Mouse (Mus musculus) urinary bladder, postnatal 25 days (tissue): ENCODE results near the gene Smpd3.
A peak's percentile ranks its signal among the peaks of the same experiment; 100 is the strongest.

Source experiments
- DNase-seq: peaks from one replicate; pipeline ENCODE4 v3.0.0; 2022; ENCODE audit warnings: low spot score

Smpd3 gene

DNA sequence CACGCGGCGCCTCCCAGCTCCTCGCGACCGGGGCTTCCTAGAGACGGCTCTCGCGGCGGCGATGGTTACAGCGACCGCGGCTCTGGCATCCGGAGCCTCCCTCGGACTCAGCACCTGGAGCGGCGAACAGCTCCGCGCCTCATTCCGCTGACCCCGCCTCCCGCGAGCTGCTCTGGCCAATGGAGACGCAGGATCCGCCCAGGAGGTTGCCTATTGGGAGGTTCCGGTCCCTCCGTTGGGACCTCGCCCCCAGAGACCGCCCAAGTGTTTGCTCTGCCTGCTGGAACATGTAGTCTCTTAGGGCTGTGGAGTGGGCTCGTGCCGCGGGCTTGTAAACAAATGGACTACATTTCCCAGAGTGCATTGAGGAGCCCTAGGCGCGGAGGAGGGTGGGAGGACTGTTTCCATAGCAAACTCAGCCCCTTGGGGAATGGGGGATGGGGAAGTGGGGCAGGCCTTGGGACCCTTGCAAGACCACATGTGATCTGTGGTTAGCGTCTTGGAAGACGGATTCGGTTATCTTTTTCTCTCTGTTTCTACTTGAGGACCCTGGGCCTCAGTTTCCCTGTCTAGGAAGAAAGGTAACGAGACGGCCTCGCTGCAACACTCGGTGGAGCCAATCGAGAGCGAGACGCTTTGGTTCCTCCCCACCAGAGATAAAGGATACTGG is at the start of gene Smpd3:
Gene Smpd3 (minus strand): TSS at position 137 of the 670 bp plus-strand sequence.
- peak; percentile 95 for DNase-seq

DNA sequence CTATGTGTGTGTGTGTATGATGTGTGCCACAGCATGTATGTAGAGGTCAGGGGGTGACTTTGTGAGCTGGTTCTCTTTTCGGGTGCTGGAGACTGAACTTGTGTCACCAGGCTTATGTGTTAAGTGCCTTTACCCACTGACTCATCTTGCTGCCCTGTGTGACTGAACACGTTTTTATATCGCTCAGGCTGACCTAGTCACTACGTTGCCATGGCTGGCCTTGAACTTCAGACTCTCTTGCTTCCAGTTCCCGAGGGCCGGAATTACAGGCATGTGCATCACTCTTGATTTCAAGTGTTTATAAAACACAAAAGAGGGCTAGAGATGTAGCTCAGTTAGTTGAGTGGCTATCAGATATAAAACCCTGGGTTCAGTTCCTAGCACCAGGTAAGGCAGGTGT is 43.2 kb upstream of the Smpd3 start:
- DNase-seq, result no peak

- no peak for DNase-seq
Measured at GRCm38 (mm10) chr8:106379357-106379756, 41.6 kb upstream of the Smpd3 start.

GRCm38 (mm10) chr8:106378501-106379048 is 40.8 kb upstream of the Smpd3 start:
- peak; percentile 11 for DNase-seq

GRCm38 (mm10) chr8:106376862-106377261 is 39.1 kb upstream of the Smpd3 start:
- DNase-seq, result no peak

DNA sequence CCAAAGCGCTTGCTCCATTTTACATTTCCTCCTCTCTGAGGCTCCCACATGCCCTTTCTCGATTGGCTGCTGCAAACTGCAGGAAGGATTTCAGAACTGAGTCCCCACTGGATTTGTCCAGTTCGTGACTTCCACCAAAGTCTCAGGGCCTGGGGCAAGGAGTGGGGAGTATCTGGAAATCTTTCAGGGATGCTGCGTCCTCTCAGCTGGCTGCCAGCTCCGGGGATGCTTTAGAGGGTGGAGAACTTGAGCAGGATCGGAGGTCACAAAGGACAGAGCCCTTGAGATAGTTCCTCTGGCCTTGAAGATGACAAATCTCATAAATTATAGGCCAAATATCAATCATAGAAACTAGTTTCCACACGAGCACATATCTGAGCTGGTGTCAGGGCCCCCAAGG is 38.2 kb upstream of the Smpd3 start:
- DNase-seq, result no peak

DNA sequence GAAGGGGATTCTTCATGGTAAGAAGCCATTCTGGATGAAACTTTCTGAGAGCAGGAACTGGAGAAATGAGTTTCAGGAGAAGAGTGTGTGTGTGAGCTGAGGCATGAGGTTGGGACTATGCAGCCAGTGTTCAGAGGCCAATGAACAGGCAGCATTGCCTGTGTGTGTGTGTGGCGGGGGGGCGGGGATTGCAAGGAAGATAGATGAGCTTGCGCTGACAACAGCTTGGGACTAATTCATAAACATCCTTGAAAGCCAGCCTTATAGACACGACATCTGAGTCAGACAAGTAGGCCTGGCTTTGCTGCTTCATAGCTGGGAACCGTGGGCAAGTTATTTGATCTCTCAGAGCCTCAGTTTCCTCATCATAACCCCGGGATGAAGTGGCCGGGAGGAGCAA is 31.3 kb upstream of the Smpd3 start:
- DNase-seq, result no peak

DNA sequence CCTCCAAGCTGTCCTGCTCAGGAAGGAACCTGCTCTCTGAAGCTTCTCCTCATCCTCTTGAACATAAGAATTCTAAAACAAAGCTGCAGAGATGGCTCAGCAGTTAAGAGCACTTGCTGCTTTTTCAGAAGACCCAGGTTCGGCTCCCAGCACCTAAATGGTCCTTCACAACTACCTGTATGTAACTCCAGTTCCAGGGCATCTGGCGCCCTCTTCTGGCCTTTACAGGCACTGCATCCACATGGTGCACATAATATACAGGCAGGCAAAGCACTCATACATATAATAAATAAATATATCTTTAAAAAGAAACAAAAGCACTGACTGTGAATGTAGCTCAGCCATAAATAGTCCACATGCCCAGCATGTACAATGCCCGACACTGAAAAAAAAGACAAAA is 30.7 kb upstream of the Smpd3 start:
- DNase-seq, result no peak

DNA sequence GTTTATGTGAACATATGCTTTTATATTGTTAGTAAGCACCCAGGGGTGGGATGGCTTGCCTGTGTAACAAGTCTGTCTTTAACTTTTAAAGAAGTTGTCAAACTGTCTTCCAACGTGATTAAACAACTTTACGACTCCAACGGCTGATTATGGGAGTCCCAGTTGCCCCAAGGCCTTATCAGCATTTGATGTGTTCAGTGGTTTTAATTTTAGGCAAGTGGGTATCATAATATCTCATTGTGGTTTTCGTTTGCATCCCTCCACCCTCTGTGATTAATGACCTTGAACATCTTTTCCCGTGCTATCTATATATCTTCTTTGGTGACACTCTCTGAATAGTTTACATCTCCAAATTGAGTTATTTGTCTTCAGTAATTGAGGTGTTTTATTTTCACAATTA is 27.0 kb upstream of the Smpd3 start:
- no peak for DNase-seq

GRCm38 (mm10) chr8:106364278-106364677 is 26.5 kb upstream of the Smpd3 start:
- no peak for DNase-seq

DNA sequence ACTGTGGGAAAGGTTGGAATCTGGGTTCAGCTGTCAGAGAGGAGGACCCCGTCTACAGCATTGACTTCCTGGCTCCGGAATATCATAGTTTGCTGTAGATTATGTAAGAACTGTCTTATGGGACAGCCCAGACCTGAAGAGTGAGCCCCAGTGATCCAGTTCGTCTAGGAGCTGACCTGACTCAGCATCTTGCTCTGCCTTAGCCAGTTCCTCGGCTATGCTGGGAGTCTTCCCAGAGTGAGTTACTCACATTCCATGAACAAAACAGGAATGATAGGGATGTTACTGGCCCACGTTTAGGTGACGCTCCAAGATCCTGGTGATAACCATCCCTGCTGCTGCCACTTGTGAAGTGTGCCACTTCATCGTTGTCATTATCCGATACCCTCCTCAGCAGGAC is 25.5 kb upstream of the Smpd3 start:
- DNase-seq, result peak; percentile 11

DNA sequence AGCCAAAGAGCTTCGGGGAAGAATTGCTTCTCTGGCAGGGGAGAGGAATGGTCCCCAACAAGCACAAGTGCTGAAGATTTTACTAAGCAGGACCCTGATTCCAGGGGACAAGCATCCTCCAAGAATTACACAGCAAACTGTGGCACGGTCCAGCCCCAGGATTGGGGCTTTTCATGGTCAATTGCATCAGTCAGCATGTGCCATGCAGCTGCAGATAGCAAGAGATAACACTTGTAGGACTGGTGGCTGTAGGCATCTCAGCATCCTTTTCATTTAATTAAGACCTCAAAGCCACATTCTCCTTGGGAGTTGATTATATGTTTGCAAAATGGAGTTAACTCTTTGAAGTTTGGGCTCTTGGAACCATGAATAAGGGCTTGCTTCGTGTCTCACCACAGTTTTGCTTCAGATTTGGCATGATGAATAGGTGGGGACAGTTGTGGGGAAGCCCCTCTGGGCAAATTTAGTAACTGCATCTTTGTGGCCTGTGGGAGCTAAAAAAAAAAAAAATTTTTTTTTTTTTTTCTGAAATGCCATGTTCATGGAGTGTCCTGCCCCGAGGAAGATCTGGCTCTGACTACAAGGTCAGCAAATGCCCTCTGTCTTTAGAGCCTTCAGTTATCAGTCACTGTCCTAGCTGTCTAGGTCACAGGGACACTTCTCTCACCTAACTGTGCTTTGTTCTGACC is 22.0 kb upstream of the Smpd3 start:
- DNase-seq, result no peak

DNA sequence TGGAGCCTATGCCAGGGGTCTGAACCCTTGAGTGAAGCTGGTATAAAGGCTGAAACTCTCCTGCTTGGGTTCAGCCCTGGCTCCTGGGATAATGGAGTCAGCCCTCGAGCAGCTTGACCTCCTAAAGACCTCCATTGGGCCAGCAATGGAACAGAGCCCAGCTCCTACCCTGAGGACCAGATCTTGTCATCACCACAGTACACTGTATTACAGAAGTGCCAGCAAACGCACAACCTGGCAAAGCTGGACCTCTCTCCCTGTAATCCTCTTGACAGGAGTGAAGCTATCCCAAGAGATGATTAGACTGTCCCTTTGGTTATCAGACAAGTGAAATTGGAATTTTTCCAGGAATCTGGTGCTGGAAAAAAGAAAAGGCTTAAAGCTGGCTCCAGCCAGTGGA is 13.3 kb upstream of the Smpd3 start:
- no peak for DNase-seq

DNA sequence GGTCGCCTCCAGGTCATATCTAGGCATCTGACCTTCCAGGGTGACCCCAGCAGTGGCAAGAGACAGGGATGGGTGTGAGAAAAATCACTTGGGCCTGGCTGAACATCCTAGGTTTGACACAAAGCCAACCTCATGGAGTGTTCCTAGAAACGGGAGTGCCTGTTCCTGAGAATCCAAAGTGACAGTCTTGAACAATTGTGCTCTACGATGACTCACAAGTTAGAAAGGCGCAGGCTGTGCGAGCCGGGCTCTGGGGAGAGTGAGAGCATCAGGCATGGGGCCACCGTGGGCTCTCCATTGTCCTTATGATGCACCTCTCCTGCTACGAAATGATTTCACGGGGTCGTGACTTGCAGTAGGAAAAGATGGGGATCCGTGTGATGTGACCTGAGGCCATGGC is 11.6 kb upstream of the Smpd3 start:
- no peak for DNase-seq

DNA sequence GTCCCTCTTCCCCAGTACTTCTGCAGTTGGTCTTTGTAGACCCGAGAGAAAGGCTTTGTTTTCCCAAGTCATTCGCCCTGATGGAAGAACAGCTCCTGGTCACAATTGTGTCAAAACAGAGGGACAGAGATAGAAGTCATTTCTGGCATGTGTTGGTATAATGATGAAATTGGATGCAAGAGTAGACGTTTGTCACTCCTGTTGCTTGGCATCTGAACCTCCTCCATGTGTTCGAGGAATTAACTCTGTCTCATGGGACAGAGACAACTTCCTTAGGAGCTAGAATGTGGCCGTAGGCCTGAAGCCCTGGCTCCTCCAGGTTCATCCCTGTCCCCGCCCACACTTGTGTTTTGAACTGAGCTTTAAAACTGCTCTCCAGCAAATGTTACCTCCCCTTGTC is 8.3 kb upstream of the Smpd3 start:
- DNase-seq, result no peak

- DNase-seq, result no peak
Measured at GRCm38 (mm10) chr8:106343471-106343870, 5.7 kb upstream of the Smpd3 start.

DNA sequence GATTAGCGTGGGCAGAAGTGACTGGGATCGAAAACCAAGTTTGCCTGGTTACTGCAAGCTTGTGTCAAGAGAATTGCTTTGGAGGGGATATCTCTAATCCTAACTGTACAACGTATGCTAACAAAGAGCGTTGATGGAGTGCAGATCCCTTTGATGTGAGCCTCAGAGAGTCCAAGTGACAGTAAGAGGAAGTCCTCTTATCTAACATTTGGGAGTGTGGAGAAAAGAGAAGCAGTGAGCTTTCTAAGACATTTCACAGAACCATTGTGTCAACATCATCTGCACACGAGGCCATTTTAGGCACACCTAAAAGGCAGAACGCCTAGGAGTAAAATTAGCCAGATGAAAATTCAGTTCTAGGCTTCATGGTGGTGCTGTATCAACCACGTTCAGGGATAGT is 5.0 kb upstream of the Smpd3 start:
- DNase-seq, result no peak

GRCm38 (mm10) chr8:106338741-106339209 is 987 bp upstream of the Smpd3 start:
- DNase-seq, result no peak

- DNase-seq, result no peak
Measured at GRCm38 (mm10) chr8:106336561-106336960, 1.2 kb downstream of the Smpd3 start.

DNA sequence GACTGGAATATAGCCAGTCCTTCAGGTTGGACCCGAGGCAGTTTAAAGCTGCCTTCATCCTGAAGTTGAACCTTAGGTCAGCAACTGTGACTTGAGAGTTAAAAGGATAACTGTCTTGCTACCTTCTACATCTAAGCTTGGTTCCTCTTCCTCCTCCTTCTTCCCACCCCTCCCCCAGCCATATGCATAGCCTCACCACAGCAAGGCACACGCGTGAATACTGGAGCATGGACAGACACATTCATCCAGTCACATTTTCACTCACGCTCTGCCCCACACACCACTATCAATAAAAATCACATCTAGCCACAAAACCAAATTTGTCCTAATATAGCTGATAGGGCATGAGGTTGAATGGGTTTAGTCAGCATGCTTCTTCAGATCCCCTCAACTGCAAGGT is 1.8 kb downstream of the Smpd3 start:
- no peak for DNase-seq

- peak; percentile 11 for DNase-seq
Measured at GRCm38 (mm10) chr8:106335196-106335595, 2.6 kb downstream of the Smpd3 start.

- DNase-seq, result no peak
Measured at GRCm38 (mm10) chr8:106333346-106333745, 4.4 kb downstream of the Smpd3 start.

DNA sequence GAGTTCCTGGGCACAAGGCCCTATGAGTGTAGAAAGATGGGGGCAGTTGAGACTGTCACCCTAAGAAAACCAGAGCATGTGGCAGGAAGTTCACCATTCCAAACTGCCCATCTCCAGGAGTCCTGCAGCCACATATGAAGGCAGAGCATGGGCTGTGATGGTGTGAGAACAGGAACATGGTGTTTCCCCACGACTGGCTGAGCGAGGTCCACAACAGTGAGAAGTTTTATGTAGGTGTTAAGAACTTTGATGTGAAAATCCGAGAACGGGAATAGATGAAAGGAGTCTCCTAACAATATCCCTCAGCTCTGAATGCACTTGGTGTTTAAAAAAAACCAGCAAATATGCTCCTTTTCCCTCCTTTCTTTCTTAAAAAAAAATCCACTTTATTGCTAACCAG is 5.3 kb downstream of the Smpd3 start:
- no peak for DNase-seq

- no peak for DNase-seq
Measured at GRCm38 (mm10) chr8:106326624-106327023, 11.2 kb downstream of the Smpd3 start.
